Mouse (Mus musculus) lung, postnatal 0 days (tissue): ENCODE measurements around the gene Fsd2.

Experiments used
- CTCF ChIP-seq: IDR thresholded peaks from 2 replicates; pipeline ENCODE4 v1.5.1; 2016; ENCODE audit warnings: antibody characterized with exemption, mild to moderate bottlenecking
- EP300 ChIP-seq: IDR thresholded peaks from 2 replicates; pipeline ENCODE4 v1.6.1; 2016; ENCODE audit warnings: antibody characterized with exemption, mild to moderate bottlenecking, control low read depth

DNA sequence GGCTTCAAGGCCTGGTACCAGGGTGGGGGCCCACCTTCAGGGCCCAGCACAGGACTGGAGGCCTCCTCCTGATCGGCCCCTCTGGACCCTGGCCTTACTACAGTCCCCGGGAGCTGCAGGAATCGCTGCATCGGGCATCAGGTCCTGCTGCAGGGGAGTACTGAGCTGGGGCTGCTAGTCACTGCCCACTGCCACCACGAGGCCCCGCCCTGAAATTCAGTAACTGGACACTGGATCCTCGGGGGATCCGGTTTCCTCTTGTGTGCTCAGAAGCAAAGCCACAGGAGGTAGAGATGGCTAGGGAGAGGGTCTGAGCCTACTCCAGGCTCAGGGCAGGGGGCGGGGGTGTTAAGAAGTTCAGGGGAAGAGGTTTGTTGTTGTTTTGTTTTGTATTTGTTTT, 77.1 kb downstream of the Fsd2 start:
- no peak for TF ChIP-seq CTCF
- no peak for TF ChIP-seq EP300
